Mouse (Mus musculus): ENCODE results near the gene Prdm11.

Prdm11 gene

DNA sequence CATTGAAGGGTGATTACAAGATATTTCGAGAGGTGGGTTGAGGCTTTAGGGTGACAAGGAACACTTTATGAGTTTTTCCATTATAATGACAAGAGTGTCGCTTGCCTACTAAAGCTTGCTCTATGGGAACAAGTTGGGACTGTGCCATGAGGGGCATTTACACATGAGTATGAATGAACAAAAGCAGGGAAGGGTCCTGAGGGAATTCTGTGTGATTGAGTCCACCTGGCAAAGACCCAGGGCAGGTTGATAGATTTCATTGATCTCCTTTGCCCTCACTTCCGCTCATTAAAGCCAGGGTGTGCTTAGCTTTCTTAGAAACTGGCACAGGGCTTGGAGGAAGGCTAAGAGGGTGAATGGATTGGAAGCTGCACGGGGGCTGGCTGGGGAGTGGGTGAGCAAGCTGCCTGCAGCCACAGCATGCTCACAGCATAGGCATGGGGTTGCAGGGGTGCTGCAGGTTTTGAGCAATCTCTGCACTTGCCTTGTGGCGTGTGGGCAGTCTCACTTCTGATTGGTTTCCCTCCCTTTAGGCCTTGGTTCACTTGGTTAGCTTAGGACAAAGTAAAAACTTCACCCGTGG, 121.2 kb downstream of the Prdm11 start:
- no peak for DNase-seq (ENCODE audit: low read depth)

DNA sequence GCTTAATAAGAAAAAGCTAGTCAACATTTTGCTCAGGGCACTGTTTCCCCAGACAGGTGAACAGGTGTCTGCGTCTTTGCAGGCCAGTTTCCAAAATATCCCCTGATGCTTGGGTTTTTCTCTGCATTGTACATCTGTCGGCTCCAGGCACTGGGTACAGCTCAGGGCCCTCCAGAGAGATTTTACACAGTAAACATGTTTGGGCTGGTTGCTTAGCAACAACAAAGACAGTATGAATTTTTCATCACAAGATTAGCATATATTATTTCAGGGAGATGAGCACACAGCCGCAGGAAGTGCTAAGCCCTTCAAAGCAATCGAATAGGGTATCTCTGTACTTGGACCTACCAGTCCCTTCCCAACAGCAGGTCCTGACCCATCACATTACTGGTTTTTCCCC, 125.3 kb downstream of the Prdm11 start:
- no peak for DNase-seq (ENCODE audit: low read depth)

DNA sequence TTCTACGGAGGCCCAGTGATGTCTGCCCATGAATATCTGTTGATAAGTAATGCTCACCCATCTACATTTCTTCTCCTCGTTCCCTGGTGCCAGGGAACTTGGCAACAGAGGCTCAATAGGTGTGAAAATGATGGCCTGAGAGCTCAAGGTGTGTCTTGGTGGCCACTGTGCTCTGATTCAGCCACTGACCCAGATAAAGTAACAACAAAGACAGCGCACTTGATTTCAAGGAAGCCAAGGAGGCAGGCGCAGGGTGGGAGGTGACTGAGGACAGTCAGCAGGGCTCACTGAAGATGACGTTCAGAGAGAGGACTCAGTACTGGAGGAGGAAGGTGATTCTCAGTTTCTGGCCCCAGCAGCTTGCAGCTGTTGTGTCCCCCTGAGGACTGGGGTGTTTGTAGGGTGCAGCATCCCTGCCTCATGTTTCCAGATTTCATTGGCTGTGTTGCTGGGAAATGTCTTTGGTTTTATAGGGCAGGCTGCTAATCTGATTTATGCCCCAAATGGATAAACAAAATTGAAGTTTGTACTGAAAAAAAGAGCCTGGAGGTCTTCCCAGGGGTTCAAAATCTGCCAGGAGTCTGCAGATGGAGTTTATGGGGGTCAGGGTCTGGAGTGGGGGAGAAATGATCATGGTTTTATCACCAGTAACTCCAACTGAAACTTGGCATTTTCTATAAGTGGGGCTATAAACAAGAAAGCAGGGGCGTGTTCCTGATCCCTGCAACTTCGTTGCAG, 128.4 kb downstream of the Prdm11 start:
- DNase-seq (ENCODE audit: low read depth): no peak

DNA sequence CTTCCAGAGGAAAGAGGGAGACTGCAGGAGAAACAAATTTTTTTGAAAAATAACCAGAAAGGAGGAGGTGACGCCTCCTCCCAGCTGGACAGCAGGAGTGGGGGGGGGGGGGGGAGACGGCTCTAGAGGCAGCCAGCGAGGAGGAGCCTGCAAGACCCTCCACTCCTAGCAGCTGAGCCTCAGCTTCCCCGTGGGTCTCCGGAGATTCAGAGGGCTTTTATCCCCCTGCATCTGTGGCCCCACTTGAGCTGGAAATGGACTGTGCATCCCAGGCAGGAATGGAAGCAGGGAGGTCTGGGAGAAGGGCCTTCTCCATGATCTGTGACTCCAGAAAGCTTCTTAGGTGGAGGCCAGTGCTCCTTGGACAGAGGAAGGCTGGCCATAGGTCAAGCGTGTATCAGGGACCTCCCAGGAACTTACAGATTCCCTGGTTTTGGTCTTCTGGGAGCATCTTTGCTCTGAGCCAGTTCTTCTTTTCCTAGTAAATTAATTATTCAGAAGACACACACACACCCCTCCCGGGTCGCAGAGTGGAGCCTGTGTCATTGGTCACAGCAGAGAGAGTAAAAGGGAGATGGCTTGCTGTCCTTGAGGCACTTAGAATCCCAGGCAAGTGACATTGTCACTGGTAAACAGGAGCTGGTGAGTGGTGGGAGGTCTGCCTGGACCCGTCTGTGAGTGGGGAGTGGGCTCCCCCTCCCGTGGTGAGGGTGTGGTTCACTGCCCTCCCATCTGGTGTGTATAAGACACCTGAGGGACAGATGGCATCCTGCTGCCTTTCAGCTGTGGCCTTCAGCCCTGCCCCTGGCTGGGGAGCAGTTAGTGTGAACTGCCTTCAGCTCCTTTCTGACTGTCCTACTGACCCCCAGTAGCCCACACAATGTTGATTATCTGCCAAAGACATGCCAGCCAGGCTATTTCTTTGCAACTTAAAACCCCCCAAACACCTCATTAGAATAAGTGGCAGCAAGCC, 130.0 kb downstream of the Prdm11 start:
- no peak for DNase-seq (ENCODE audit: low read depth)

All from fibroblast of lung, adult 2 months (primary cell).